Mouse (Mus musculus): ENCODE results near the gene Pou2f3. TPM values are rescaled to one million over a fixed set of nuclear protein-coding genes. Genes with fewer than 3 reads are reported as not detected.
A peak's percentile ranks its signal among the peaks of the same experiment; 100 is the strongest.
"Not testable (repeated sequence)": the region's sequence is repeated elsewhere in the genome, so short reads cannot be mapped to it uniquely, and the experiment has no call there.

Gene Pou2f3
- polyA plus RNA-seq, 1 experiment, result 0.14 TPM

DNA sequence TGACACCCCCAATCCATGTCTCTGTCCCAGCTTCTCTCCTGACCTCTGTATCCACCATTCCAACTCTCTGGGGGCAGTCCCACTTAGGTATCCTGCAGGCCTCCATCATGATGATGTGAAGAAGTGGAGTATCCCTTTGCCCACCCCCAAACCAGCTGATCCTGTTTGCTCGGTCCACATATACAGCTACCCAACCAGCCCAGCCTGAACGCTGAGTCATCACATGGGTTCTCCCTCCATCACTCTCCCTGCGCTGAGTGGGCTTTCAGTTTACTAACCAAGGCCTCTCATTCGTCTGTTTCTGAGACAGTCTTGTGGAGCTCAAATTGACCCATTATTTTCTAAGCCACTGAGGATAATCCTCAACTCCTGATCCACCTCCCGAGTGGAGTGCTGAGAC, 78.2 kb downstream of the Pou2f3 start:
- H3K27ac ChIP-seq (ENCODE audit: insufficient read depth, low read depth, low read length), result no peak overlapping the region
- WGBS, result 90% methylated on average over 5 of the region's 5 CpGs

DNA sequence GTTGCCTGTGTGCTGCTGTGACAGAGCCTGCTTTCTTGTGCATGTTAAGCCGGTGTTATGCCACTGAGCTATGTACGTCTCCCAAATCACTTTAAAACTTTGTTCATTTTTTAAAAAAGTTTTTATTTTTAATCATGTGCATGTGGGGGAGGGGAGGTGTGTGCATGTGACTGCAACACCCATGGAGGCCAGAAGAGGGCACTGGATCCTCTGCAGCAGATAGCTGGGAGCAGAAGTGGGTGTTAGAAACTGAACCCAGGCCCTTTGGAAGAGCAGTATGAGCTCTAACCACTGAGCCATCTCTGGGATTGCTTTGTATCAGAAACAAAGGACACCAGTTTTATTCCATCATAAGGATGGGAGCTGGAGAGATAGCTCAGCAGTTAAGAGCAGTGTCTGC, 79.5 kb downstream of the Pou2f3 start:
- Histone ChIP-seq H3K27ac (ENCODE audit: insufficient read depth, low read depth, low read length) (no peak overlapping the region), H3K27me3 (replicated peaks; ENCODE audit: control insufficient read depth, insufficient read depth, low read length) (no peaks in the 10 kb centered on the region), H3K4me3 (ENCODE audit: insufficient read depth, low read depth, low read length) (no peak overlapping the region), H3K36me3 (ENCODE audit: control insufficient read depth, insufficient read depth, low read length) (no peaks in the 10 kb centered on the region), H3K4me1 (ENCODE audit: control insufficient read depth, insufficient read depth, low read length) (no peaks in the 10 kb centered on the region)
- no peak for DNase-seq
- WGBS, result 95% methylated on average over 2 of the region's 2 CpGs
- no peak for TF ChIP-seq POLR2A (IDR thresholded peaks at IDR 0.05; ENCODE audit: low read depth, low read length)
- TF ChIP-seq CTCF (conservative IDR thresholded peaks at IDR 0.05; ENCODE audit: insufficient read depth, insufficient read length, low read depth, low read length), result peak; percentile 26

More for the DNA sequence above, 78.2 kb downstream of the Pou2f3 start:
- no peaks in the 10 kb centered on the region for H3K4me1 ChIP-seq (ENCODE audit: control insufficient read depth, insufficient read depth, low read length)
- DNase-seq, result no peak
- no peak overlapping the region for H3K4me3 ChIP-seq (ENCODE audit: insufficient read depth, low read depth, low read length)
- H3K36me3 ChIP-seq (ENCODE audit: control insufficient read depth, insufficient read depth, low read length), result no peaks in the 10 kb centered on the region
- H3K27me3 ChIP-seq (replicated peaks; ENCODE audit: control insufficient read depth, insufficient read depth, low read length), result no peaks in the 10 kb centered on the region
- TF ChIP-seq POLR2A (IDR thresholded peaks at IDR 0.05; ENCODE audit: low read depth, low read length), result no peak
- TF ChIP-seq CTCF (conservative IDR thresholded peaks at IDR 0.05; ENCODE audit: insufficient read depth, insufficient read length, low read depth, low read length), result no peak

DNA sequence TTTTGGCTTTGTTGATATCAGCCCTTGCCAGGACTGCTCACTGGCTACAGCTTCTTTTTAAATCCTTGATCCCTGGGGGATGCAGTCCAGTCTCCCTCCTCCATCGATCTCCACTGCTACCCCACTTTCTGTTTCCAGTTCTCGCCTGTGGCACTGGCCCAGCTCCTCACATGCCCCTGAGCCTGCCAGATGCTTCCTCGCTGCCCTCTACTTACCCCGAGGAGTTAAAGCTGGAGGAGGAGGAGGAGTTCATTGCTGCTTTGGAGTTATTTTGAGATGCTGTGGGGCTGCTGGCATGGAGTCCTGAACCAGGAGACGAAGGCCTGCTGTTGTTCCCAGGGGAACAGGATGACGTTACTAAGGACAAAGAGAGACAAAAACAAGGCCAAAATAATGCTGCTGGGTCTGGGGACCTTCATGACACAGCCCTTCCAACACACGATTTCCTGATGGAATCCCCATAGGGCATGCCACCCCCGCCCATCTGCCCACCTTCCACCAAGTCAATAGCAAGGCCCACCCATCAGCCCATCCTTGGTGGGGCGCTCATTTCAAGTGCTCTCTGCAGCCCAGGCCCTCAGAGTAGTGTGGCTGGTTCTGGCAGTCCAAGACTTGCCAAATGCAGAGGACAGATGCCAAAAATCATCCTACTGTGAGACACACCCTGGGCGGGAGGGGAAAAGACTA, 82.9 kb downstream of the Pou2f3 start:
- WGBS, result 60% methylated on average over 10 of the region's 10 CpGs
- TF ChIP-seq POLR2A (IDR thresholded peaks at IDR 0.05; ENCODE audit: low read depth, low read length) (no peak), CTCF (conservative IDR thresholded peaks at IDR 0.05; ENCODE audit: insufficient read depth, insufficient read length, low read depth, low read length) (no peak)
- Histone ChIP-seq H3K27ac (ENCODE audit: insufficient read depth, low read depth, low read length) (peak overlapping the region; percentile 46), H3K4me3 (ENCODE audit: insufficient read depth, low read depth, low read length) (no peak overlapping the region), H3K27me3 (replicated peaks; ENCODE audit: control insufficient read depth, insufficient read depth, low read length) (no peaks in the 10 kb centered on the region), H3K4me1 (ENCODE audit: control insufficient read depth, insufficient read depth, low read length) (no peaks in the 10 kb centered on the region), H3K36me3 (ENCODE audit: control insufficient read depth, insufficient read depth, low read length) (no peaks in the 10 kb centered on the region)
- DNase-seq, result peak; percentile 77

DNA sequence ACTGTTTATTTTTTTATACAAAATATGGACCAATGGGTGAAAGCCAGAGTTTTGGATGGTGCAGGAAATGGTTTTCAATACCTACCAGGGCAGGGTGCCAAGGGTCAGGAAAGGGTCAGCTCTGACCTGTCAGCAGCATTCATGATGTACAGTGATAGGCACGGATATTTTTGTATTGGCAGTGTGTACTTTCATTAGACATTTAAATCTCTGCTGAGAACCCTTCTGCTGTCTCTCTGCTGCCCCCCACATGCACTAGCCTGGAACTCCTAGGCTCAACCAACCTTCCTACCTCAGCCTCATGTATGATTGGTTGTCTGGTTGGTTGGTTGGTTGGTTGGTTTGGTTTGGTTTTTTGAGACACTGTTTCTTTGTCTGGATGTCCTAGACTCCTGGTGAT, 87.8 kb downstream of the Pou2f3 start:
- TF ChIP-seq CTCF (conservative IDR thresholded peaks at IDR 0.05; ENCODE audit: insufficient read depth, insufficient read length, low read depth, low read length), result peak; percentile 53
- no peak for TF ChIP-seq POLR2A (IDR thresholded peaks at IDR 0.05; ENCODE audit: low read depth, low read length)
- peak; percentile 29 for DNase-seq
- WGBS, result 6% methylated on average over 1 of the region's 1 CpGs

DNA sequence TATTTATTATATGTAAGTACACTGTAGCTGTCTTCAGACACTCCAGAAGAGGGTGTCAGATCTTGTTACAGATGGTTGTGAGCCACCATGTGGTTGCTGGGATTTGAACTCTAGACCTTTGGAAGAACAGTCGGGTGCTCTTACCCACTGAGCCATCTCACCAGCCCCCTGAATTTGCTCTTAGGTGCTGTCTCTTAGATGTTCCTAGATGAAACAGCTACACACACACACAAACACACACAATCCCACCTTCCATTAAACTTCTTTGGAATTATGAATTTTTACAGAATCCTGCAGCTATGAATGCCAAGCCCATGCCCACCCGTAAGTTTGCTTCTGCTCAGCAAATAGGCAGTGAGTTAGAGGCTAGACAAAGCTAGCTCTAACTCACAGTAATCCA, 88.2 kb downstream of the Pou2f3 start:
- H3K27ac ChIP-seq (ENCODE audit: insufficient read depth, low read depth, low read length); H3K36me3 ChIP-seq (ENCODE audit: control insufficient read depth, insufficient read depth, low read length); H3K4me3 ChIP-seq (ENCODE audit: insufficient read depth, low read depth, low read length); H3K4me1 ChIP-seq (ENCODE audit: control insufficient read depth, insufficient read depth, low read length); H3K27me3 ChIP-seq (replicated peaks; ENCODE audit: control insufficient read depth, insufficient read depth, low read length); DNase-seq: not testable (repeated sequence)
- WGBS, result 79% methylated on average over 2 of the region's 2 CpGs

More for the DNA sequence above, 87.8 kb downstream of the Pou2f3 start:
- no peaks in the 10 kb centered on the region for H3K36me3 ChIP-seq (ENCODE audit: control insufficient read depth, insufficient read depth, low read length)
- H3K4me3 ChIP-seq (ENCODE audit: insufficient read depth, low read depth, low read length), result no peak overlapping the region
- H3K27ac ChIP-seq (ENCODE audit: insufficient read depth, low read depth, low read length), result no peak overlapping the region
- no peaks in the 10 kb centered on the region for H3K4me1 ChIP-seq (ENCODE audit: control insufficient read depth, insufficient read depth, low read length)
- no peaks in the 10 kb centered on the region for H3K27me3 ChIP-seq (replicated peaks; ENCODE audit: control insufficient read depth, insufficient read depth, low read length)

DNA sequence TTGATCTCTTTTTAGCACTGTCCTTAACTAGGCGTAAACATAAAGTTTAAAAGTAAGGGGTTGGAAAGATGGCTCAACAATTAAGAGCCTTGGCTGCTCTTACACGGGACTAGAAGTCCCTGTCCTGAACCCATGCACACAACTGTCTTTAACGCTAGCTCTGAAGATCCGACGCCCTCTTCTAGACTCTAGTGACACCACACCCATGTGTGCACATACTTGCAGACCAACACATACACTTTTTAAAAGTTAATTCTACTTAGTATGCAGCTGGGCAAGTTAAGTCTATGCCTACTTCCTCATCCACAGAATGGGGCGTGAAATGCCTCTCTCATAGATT, 93.2 kb downstream of the Pou2f3 start:
- Histone ChIP-seq H3K27ac (ENCODE audit: insufficient read depth, low read depth, low read length) (peak overlapping the region; percentile 65), H3K4me3 (ENCODE audit: insufficient read depth, low read depth, low read length) (no peak overlapping the region), H3K4me1 (ENCODE audit: control insufficient read depth, insufficient read depth, low read length) (peaks cover 5% of the 10 kb centered on the region; the same call in 1 of the 2 replicates), H3K27me3 (replicated peaks; ENCODE audit: control insufficient read depth, insufficient read depth, low read length) (no peaks in the 10 kb centered on the region), H3K36me3 (ENCODE audit: control insufficient read depth, insufficient read depth, low read length) (no peaks in the 10 kb centered on the region)
- no peak for DNase-seq
- no peak for TF ChIP-seq POLR2A (IDR thresholded peaks at IDR 0.05; ENCODE audit: low read depth, low read length)
- no peak for TF ChIP-seq CTCF (conservative IDR thresholded peaks at IDR 0.05; ENCODE audit: insufficient read depth, insufficient read length, low read depth, low read length)
- whole genome bisulfite sequencing, result 72% methylated on average over 6 of the region's 6 CpGs

DNA sequence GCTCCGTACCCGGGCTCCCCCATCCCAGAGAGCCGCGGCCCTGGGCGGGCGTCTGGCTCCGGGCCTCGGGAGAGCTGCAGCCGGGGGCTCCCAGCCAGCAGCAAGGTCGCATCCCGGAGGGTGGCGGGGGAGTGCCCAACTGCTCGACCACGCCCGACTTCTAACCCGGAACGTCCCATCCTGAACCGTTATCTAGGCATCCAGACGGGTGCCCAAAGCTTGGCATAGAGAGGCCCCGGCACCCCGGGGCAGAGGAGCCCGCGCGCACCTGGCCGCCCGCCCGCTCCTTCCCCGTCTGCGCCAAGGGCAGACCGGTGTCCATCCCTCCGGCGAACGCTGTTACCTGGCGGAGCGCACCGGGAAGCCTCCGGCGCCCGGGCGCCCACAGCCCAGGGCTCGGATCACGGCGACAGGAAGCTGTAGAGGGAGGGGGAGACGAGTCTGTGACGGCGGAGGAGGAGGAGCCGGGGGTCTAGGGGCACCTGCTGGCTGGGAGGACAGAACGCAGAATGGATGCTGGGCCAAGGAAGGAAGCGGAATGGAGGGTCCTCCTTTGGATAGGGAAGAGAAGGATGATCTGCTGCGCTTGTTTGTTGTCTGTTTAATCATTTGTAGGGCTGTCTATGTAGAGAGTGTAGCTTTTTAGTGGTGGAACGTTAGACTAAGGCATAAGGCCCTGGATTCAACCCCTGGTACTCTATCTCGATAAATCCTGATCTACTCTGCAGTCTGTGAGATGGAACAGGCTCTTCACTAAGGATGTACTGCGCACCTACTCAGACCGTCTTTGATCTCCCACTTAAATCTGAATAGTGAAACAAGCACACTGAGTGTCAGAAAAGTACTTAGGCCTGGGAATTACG, 93.8 kb downstream of the Pou2f3 start, which contains the start of gene Tmem136:
Gene Tmem136, minus strand, starts transcription at position 437 of the 863 bp plus-strand sequence.
- Histone ChIP-seq H3K36me3 (ENCODE audit: control insufficient read depth, insufficient read depth, low read length) (no peaks in the 10 kb centered on the region), H3K4me1 (ENCODE audit: control insufficient read depth, insufficient read depth, low read length) (peaks cover 5% of the 10 kb centered on the region; the same call in 1 of the 2 replicates), H3K4me3 (ENCODE audit: insufficient read depth, low read depth, low read length) (peak within 1 kb of the TSS; percentile 51), H3K27ac (ENCODE audit: insufficient read depth, low read depth, low read length) (peak within 1 kb of the TSS; percentile 65), H3K27me3 (replicated peaks; ENCODE audit: control insufficient read depth, insufficient read depth, low read length) (no peaks in the 10 kb centered on the region)
- DNase-seq, result peak; percentile 62
- no peak for TF ChIP-seq POLR2A (IDR thresholded peaks at IDR 0.05; ENCODE audit: low read depth, low read length)
- TF ChIP-seq CTCF (conservative IDR thresholded peaks at IDR 0.05; ENCODE audit: insufficient read depth, insufficient read length, low read depth, low read length), result no peak
- 6% methylated on average over 55 of the region's 55 CpGs for WGBS
